Mouse (Mus musculus): ENCODE measurements around the gene Acot7.

DNA sequence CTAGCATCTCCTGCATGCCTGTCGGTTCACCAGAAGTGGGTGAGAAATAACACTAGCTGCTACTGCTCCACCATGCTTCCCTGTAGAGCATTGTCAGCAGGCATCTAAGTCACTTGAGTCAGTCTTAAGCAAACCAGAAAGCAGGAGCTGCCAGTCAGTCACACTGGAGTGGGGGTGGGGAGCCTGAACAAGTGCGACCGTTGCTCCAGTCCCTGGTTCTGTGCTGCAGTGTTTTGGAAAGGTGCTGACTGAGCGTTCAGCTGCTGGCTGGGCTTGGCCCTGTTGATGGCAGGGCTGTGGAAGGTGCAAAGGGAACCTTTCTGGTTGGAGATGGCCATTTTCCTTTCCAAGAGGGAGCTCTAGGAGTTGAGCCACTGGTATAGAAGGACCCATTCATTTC lies 62.0 kb downstream of the Acot7 start:
- TF ChIP-seq CTCF (IDR thresholded peaks at IDR 0.05; ENCODE audit: extremely low read depth, insufficient read depth, insufficient read length, insufficient replicate concordance) (no peak), POLR2A (IDR thresholded peaks at IDR 0.05; ENCODE audit: low read depth, low read length) (no peak)
